Mouse (Mus musculus) ES-Bruce4 (cell line): ENCODE data around the gene Fhl5. TPM values are rescaled to one million over a fixed set of nuclear protein-coding genes. Genes with fewer than 3 reads are reported as not detected.
"Not testable (repeated sequence)": the region's sequence is repeated elsewhere in the genome, so short reads cannot be mapped to it uniquely, and the experiment has no call there.

Experiments used
- H3K27ac ChIP-seq: 2 replicates; pipeline ENCODE4 v1.5.1; 2012; ENCODE audit warnings: low read length, inconsistent platforms; ENCODE audit not compliant: insufficient read depth
- H3K27me3 ChIP-seq: 2 replicates; pipeline ENCODE4 v1.6.1; 2012; ENCODE audit warnings: mild to moderate bottlenecking, low read length, inconsistent platforms; ENCODE audit not compliant: control insufficient read depth, poor library complexity, insufficient read depth, severe bottlenecking
- H3K36me3 ChIP-seq: 2 replicates; pipeline ENCODE4 v1.6.1; 2012; ENCODE audit warnings: inconsistent platforms, mild to moderate bottlenecking, low read length, moderate library complexity; ENCODE audit not compliant: control insufficient read depth, poor library complexity, insufficient read depth, severe bottlenecking
- H3K4me1 ChIP-seq: one replicate; pipeline ENCODE4 v1.8.1; 2011; ENCODE audit warnings: low read length; ENCODE audit not compliant: control insufficient read depth, insufficient read depth
- H3K4me3 ChIP-seq: 2 replicates; pipeline ENCODE4 v1.5.1; 2011; ENCODE audit warnings: low read depth, mild to moderate bottlenecking, low read length
- H3K9ac ChIP-seq: 2 replicates; pipeline ENCODE4 v1.6.1; 2012; ENCODE audit warnings: low read depth, mild to moderate bottlenecking, inconsistent platforms; ENCODE audit not compliant: poor library complexity, severe bottlenecking
- H3K9me3 ChIP-seq: replicated peaks from 2 replicates; pipeline ENCODE4 v1.6.1; 2012; ENCODE audit warnings: mild to moderate bottlenecking, low read length, inconsistent platforms; ENCODE audit not compliant: control insufficient read depth, poor library complexity, insufficient read depth, severe bottlenecking
- CTCF ChIP-seq: IDR thresholded peaks from one replicate; pipeline ENCODE4 v1.8.1; 2011; ENCODE audit warnings: low read depth, low read length
- EP300 ChIP-seq: IDR thresholded peaks from 2 replicates; pipeline ENCODE4 v1.6.1; 2011; ENCODE audit warnings: low read depth, low read length; ENCODE audit not compliant: insufficient read depth
- POLR2A ChIP-seq: IDR thresholded peaks from one replicate; pipeline ENCODE4 v1.8.1; 2011; ENCODE audit warnings: low read length; ENCODE audit not compliant: insufficient read depth
- polyA plus RNA-seq: library from polyadenylated mRNA; stranded (reverse); fragments of >200 nt; gene quantifications from 2 replicates; pipeline ENCODE4 v1.2.4, GENCODE M21; 2011; ENCODE audit warnings: low read depth; ENCODE audit not compliant: missing spikeins, insufficient read depth, insufficient read length

Gene Fhl5
- polyA plus RNA-seq, 1 experiment: not detected

DNA sequence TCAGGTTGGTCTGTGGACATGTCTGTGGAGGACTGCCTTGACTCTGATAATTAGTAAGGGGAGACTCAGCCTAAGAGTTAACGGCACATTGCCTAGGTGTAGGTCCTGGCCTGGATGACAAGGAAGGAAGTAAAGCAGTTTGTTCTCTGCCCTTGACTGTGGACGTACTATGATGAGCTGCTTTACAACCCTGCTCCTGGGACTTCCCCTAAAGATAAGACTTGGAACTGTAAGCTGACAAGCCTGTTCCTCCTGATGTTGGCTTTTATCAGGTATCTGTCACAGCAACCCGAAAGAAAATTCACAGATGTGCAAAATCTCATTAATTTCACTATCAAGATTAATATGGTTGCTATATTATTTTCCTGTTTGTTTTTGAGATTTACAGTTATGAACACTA, 24.5 kb upstream of the Fhl5 start:
- Histone ChIP-seq H3K27me3 (no peaks in the 10 kb centered on the region), H3K9me3 (no peaks in the 10 kb centered on the region), H3K27ac (no peak overlapping the region), H3K9ac (no peak overlapping the region), H3K36me3 (peaks cover 11% of the 10 kb centered on the region), H3K4me1 (no peaks in the 10 kb centered on the region), H3K4me3 (no peak overlapping the region)
- TF ChIP-seq POLR2A (no peak), CTCF (no peak), EP300 (no peak)

- Histone ChIP-seq H3K9me3 (no peaks in the 10 kb centered on the region), H3K4me3 (no peak overlapping the region), H3K4me1 (no peaks in the 10 kb centered on the region), H3K9ac (no peak overlapping the region), H3K36me3 (peaks cover 10% of the 10 kb centered on the region), H3K27me3 (no peaks in the 10 kb centered on the region), H3K27ac (no peak overlapping the region)
- no peak for TF ChIP-seq CTCF
- TF ChIP-seq POLR2A: no peak
- no peak for TF ChIP-seq EP300
These were observed 15.2 kb upstream of the Fhl5 start for GRCm38 (mm10) chr4:25257822-25258398.

DNA sequence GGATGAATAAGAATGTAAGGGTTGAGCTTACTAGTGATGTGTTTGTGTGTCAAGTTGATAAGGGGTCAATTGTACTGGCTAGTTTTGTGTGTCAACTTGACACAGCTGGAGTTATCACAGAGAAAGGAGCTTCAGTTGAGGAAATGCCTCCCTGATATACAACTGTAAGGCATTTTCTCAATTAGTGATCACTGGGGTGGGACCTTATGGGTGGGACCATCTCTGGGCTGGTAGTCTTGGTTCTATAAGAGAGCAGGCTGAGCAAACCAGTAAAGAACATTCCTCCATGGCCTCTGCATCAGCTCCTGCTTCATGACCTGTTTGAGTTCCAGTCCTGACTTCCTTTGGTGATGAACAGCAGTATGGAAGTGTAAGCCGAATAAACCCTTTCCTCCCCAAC, 7.0 kb downstream of the Fhl5 start:
- not testable (repeated sequence) for H3K36me3 ChIP-seq, H3K27me3 ChIP-seq, H3K9me3 ChIP-seq, H3K4me3 ChIP-seq, H3K27ac ChIP-seq, H3K4me1 ChIP-seq, H3K9ac ChIP-seq

DNA sequence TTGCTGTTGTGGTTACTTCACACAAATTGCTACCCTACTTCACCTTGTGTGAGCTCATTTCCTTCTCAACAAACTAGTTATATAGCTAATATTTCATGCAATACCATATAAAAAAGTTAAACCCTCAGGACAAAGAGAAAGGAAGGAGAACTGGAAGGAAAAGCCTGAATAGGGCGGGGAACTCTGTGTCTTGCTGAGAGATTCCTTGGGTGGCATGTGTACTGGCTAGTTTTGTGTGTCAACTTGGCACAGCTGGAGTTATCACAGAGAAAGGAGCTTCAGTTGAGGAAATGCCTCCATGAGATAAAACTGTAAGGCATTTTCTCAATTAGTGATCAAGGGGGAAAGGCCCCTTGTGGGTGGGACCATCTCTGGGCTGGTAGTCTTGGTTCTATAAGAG, 8.9 kb downstream of the Fhl5 start:
- not testable (repeated sequence) for H3K4me3 ChIP-seq, H3K9me3 ChIP-seq, H3K27me3 ChIP-seq, H3K27ac ChIP-seq, H3K36me3 ChIP-seq, H3K4me1 ChIP-seq, H3K9ac ChIP-seq

GRCm38 (mm10) chr4:25232546-25232945, 10.1 kb downstream of the Fhl5 start:
- H3K4me3 ChIP-seq: no peak overlapping the region
- H3K27me3 ChIP-seq: no peaks in the 10 kb centered on the region
- no peaks in the 10 kb centered on the region for H3K36me3 ChIP-seq
- no peak overlapping the region for H3K9ac ChIP-seq
- no peaks in the 10 kb centered on the region for H3K9me3 ChIP-seq
- no peak for TF ChIP-seq CTCF
- no peak for TF ChIP-seq POLR2A
- no peak for TF ChIP-seq EP300
- no peak overlapping the region for H3K27ac ChIP-seq
- no peaks in the 10 kb centered on the region for H3K4me1 ChIP-seq

DNA sequence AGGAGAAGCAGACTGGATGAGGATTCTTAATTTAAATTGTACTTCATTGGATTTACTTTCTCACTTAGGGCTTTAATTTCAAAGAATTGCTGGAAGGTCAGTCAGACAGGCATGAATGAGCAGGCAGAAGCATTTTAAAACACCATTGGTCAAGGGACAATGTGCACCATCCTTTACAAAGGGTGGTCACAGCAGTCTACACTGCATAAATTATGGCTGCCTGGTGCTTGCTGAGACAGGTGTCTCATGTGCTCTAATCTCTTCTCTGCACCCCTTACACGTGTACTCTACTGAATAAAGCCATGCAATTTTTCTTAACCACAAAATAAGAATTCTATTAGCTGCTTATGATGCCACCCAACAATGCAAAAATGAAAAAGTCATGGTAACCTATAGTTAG, 15.1 kb downstream of the Fhl5 start:
- Histone ChIP-seq H3K9ac (no peak overlapping the region), H3K27me3 (no peaks in the 10 kb centered on the region), H3K27ac (no peak overlapping the region), H3K4me3 (no peak overlapping the region), H3K36me3 (no peaks in the 10 kb centered on the region), H3K4me1 (no peaks in the 10 kb centered on the region), H3K9me3 (no peaks in the 10 kb centered on the region)
- TF ChIP-seq CTCF (no peak), POLR2A (no peak), EP300 (no peak)
